In genomic region chr7:90129732-90130392, GRCm38 (mm10) we compare ENCODE assay signal across 8 mouse cellular contexts. TPM values are rescaled to one million over a fixed set of nuclear protein-coding genes. Genes with fewer than 3 reads are reported as not detected.
DNase-seq lines count a peak whose midpoint lies in the region; ATAC-seq lines count a peak whose summit lies in the region.

Picalm (plus strand) TSS chr7:90130213.

- ATAC-seq in common myeloid progenitor, adult 5-6 weeks (replicated peaks; ENCODE audit: low read depth, poor library complexity, severe bottlenecking) = peak; percentile 73

- H3K36me3 ChIP-seq in megakaryocyte, embryonic 14.5 days (replicated peaks; ENCODE audit: low read length) = no peaks in the 10 kb centered on the region

- no peaks in the 10 kb centered on the region for H3K27me3 ChIP-seq in megakaryocyte, embryonic 14.5 days (replicated peaks)

- peak within 1 kb of the TSS; percentile 96 for H3K4me3 ChIP-seq in megakaryocyte, embryonic 14.5 days (replicated peaks)

- H3K9me3 ChIP-seq in megakaryocyte, embryonic 14.5 days = no peaks in the 10 kb centered on the region

- peak; percentile 98 for DNase-seq in ZHBTc4 (ENCODE audit: low read depth, low spot score)
- peak; percentile 96 for DNase-seq in gastrocnemius, adult 8-10 months (ENCODE audit: low spot score in 2 of 2)
- DNase-seq in hindlimb bud, embryonic 11.5 days (ENCODE audit: extremely low spot score, low read depth, low spot score) = peak; percentile 79
- peak; percentile 88 to 95 for DNase-seq in left cerebral cortex, adult 8-10 months (ENCODE audit: low spot score in 2 of 2)
- peak; percentile 98 to 99 for DNase-seq in right cerebral cortex, postnatal 10 days (ENCODE audit: low spot score in 2 of 2)
- peak; percentile 98 for DNase-seq in urinary bladder, postnatal 25 days (ENCODE audit: low spot score)

- H3K4me1 ChIP-seq in megakaryocyte, embryonic 14.5 days = peaks cover 18% of the 10 kb centered on the region; the same call in 1 of the 2 replicates

RNA-seq across cellular contexts. Expression of gene Picalm, which starts in this region (rescaled TPM):
- total RNA-seq in common myeloid progenitor, adult 5-6 weeks (2017) = 190 and 196 TPM in 2 replicates
- total RNA-seq in gastrocnemius, adult 8-10 months (2022) = 10 to 100 TPM; 64.1 to 79.4 (median 77.9) TPM
- total RNA-seq in left cerebral cortex, adult 8-10 months (2022) = 100 to 1,000 TPM; 138 to 157 (median 147) TPM
- polyA plus RNA-seq in megakaryocyte, embryonic 14.5 days (2012; ENCODE audit: insufficient read depth, low replicate concordance) = 16.1 and 47.5 TPM in 2 replicates

Comparison
In these comparisons a context has a peak if more than half of its experiments do, and no peak if none do; other contexts are left out.
1. Peak in every context shown above with its lines: DNase-seq, ATAC-seq and H3K4me3 ChIP-seq.